Mouse (Mus musculus) regulatory T cell (primary cell): ENCODE results near the gene Plekha5.

Source experiments
- in situ Hi-C: fragments of 300-600 bp; cut with MboI, MseI; formaldehyde crosslinking; loops from one replicate; pipeline ENCODE4 v1.15.1; 2025; ENCODE audit warnings: high pct_unique_total_duplicates

Gene Plekha5

DNA sequence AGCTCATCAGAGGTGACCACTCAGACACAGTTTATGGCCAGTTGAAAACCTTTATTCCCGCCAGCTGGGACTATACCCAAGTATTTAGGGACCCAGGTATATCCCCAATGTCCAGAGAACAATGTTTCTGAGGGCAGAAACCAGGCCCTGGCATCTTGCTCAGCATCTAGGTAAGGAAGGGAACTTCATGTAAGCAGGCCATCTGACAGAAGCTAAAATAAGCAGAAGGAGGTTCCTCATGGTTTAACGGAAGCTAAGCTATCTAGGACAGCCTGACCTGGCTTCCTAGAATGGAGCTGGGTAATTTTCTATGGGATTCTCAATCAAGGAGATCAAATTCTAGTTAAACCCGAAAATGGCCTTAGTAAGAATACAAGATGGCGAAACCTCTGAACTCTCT is 185.7 kb downstream of the Plekha5 start:
- in situ Hi-C loops, result no loop called here

- in situ Hi-C loops, result no loop called here
These were observed 186.3 kb downstream of the Plekha5 start for GRCm38 (mm10) chr6:140610117-140610516.

DNA sequence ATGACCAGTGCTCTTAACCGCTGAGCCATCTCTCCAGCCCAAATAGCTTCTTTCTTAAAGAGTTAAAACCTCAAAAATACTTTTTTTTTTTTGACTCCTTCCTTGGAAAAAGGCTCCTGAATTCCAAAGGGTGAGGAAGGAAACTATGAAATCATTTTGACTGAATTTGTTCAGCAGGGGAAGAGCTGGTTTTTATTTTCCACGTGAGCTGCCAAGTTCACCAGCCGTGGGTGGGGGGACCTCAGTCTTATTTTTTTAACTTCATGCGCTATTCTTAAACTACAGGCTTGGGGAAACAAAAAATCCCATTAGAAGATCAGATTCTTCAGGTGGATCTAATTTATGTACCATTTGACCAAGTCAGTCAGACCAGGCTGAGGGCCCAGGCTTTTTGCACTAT is 187.4 kb downstream of the Plekha5 start:
- in situ Hi-C loops, result no loop called here

DNA sequence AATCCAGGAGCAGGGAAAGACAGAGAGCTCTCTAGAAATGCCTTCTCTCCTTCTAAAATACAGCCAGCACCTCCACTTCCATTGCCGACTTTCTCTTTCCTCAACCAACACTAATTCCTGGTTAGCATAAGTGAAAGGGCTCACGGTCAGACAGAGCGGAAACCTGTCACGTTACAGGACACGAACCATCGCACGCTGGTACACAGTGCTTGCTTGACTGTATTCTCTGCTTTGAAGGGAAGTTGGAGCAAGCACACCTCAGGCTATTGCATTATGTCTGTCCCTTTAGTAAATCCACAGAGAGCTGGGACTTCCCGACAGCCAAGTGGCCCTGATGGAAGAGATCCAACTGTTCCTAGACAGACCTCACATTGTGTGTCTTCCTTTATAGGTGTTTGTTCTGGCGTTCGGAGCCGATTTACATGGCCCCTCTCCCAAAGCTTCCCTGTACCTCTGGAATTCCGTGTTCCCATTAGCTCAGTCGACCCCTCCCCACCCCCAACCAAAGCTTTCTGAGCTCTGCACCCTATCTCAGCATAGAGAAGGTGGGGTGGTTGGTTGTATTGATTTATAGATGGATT is 188.1 kb downstream of the Plekha5 start:
- in situ Hi-C loops, result no loop called here

DNA sequence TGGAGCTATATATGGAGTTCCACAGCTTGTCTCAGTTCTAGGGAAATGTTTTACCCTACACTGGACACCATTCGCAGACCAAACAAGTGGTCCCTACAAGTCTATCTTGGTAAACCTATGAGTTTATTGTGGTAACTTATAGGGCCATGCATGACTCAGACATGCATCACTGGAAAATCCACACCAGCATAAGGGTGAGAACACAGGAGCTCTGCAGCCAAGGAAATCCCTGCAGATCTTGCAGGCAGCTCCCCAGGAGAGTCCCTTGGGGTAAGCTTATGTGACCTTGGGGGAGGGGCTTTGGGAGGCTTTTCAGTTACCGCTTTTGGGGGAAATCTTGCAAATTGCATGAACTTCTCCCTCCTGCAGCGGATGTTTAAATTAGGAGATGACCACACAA is 190.0 kb downstream of the Plekha5 start:
- in situ Hi-C loops, result no loop called here

GRCm38 (mm10) chr6:140614711-140615110 is 190.9 kb downstream of the Plekha5 start:
- in situ Hi-C loops, result no loop called here

- in situ Hi-C loops, result loop anchor here (5.0 kb wide), 1 partner anchor 92 kb away; no protein-coding TSS in a partner anchor
These were observed 196.9 kb downstream of the Plekha5 start for GRCm38 (mm10) chr6:140620531-140621349.

- in situ Hi-C loops, result loop anchor here (5.0 kb wide), 1 partner anchor 91 kb away; no protein-coding TSS in a partner anchor
These were observed 197.8 kb downstream of the Plekha5 start for GRCm38 (mm10) chr6:140621622-140622021.

DNA sequence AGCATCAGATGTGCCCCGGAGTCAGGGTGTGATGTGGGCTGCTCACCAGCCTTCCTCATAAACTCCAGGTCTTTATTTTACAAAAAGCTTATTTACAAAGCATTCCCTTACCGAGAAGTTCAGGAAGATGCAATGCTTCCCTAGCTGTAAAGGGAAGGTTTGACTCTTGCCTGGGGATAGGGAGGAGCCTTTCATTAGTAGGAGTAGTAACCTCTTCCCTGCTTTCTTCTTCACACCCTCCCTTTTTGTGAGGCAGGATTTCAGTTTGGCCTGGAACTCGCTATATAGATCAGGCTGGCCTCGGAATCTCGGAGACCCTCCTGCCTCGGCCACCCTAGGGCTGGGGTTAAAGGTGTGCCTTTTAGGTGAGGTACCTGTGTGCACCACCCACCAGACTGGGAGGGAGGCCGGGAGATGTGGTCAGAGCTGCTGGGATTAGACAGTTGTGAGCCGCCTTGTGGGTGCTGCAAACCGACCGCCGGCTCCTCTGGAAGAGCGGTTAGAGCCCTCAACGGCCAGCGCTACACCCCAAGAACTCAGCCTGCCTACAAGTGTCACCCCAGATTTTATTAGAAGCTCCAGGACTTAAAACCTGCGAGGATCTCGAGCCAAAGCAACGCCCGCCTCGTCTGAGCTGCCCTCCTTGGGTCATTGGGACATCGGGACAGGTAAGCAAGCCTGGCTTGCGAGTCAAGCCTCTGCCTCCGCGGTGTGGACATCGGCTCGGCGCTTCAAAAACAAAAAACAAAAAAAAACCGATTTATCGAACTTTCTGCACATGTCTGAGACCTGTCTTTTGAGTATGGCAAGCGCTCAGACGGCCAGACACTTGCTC is 198.8 kb downstream of the Plekha5 start, which contains the start of gene Aebp2:
Aebp2 (plus strand) TSS at position 273 of the 835 bp plus-strand sequence.
- in situ Hi-C loops, result loop anchor here (5.0 kb wide), 1 partner anchor 90 kb away; no protein-coding TSS in a partner anchor

- in situ Hi-C loops, result loop anchor here (5.0 kb wide), 1 partner anchor 89 kb away; no protein-coding TSS in a partner anchor
These were observed 199.6 kb downstream of the Plekha5 start for GRCm38 (mm10) chr6:140623226-140624095.

DNA sequence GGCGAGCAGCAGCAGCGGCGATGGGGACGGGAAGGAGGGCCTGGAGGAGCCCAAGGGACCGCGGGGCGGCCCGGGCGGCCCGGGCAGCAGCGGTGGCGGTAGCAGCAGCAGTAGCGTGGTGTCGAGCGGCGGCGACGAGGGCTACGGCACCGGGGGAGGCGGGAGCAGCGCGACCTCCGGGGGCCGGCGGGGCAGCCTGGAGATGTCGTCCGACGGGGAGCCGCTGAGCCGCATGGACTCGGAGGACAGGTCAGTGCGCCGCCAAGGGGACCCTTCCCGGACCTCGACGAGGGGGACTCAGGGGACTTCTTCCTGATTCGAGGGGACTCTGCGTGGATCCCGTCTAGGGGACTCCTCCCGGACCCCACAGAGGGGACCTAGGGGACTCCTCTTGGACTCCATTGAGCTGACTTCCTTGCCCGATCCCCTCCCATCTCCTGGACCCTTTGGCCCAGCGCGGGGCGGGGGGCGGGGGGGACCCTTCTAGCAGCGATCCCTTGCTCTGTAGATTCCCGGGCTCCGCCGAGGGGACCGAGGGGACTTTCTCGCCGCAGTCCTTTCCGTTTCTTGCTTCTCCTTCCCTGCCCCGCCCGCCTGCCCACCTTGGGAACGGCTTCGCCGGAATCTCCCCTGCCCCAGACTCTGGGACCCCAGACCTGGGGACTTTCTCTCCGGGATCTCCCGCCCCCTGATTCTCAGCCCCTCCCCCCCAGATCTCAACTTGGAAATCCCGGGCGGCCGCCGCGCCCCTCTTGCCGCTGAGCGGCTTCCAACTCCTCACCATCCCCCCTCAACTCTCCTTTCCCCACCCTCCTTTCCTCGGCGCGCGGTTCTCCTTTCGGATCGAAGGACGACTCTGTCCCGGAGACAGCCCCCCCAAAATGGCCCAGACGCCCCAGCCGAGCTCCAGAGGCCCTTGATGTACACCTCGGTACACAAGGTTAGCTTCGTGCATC is 200.5 kb downstream of the Plekha5 start:
- in situ Hi-C loops, result loop anchor here (5.0 kb wide), 1 partner anchor 88 kb away; no protein-coding TSS in a partner anchor

- in situ Hi-C loops, result no loop called here
These were observed 205.5 kb downstream of the Plekha5 start for GRCm38 (mm10) chr6:140629176-140629859.

GRCm38 (mm10) chr6:140630306-140630705 is 206.5 kb downstream of the Plekha5 start:
- in situ Hi-C loops, result loop anchor here (5.0 kb wide), 1 partner anchor 63 kb away; no protein-coding TSS in a partner anchor

- in situ Hi-C loops, result loop anchor here (5.0 kb wide), 1 partner anchor 66 kb away; no protein-coding TSS in a partner anchor
These were observed 209.8 kb downstream of the Plekha5 start for GRCm38 (mm10) chr6:140633616-140634015.

GRCm38 (mm10) chr6:140636290-140636689 is 212.4 kb downstream of the Plekha5 start:
- in situ Hi-C loops, result loop anchor here (5.0 kb wide), 1 partner anchor 49 kb away; no protein-coding TSS in a partner anchor

DNA sequence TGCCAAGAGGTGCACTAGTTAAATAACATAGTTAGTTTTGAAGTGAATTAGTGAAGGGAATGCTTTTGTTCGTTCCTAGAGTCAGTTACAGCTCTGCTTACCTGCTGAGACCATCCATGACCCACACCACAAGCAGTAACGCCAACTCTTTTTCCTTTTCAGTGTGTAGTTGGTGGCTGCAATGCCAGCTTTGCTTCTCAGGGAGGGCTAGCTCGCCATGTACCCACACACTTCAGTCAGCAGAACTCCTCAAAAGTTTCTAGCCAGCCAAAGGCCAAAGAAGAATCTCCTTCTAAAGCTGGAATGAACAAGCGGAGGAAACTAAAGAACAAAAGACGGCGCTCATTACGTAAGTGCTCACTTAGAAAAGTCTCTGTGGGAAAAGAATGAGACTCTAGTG is 218.2 kb downstream of the Plekha5 start:
- in situ Hi-C loops, result no loop called here

DNA sequence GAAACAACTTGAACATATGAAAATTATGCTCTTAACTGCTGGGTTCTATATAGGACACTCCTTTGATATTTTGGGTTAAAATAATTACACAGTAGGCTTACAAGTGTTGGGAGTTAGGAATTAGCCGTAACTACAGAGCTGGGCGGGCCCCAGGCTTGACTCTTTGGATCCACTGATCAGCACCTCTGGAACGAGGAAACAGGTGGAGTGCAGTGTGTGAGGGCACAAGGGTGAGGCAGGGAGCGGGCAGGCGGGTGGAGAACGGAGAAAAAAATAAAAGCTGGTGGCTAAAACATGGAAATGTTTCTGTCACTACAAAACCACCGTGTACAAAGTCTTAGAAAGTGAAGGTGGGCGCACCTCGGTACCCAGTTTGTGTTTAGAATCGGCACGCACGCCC is 218.8 kb downstream of the Plekha5 start:
- in situ Hi-C loops, result no loop called here

GRCm38 (mm10) chr6:140645931-140646330 is 222.1 kb downstream of the Plekha5 start:
- in situ Hi-C loops, result no loop called here
